Mouse (Mus musculus) ES-E14 (cell line): ENCODE results near the gene Esyt1. TPM values are rescaled to one million over a fixed set of nuclear protein-coding genes. Genes with fewer than 3 reads are reported as not detected.

Source experiments
- DNase-seq: peaks from one replicate; pipeline ENCODE4 v3.0.0-alpha.2; 2013; ENCODE audit warnings: low read depth, low spot score
- H3K27ac ChIP-seq: 2 replicates; pipeline ENCODE4 v1.5.1; 2012; ENCODE audit warnings: low read depth, mild to moderate bottlenecking, low read length, moderate library complexity, mixed read lengths; ENCODE audit not compliant: poor library complexity, insufficient read depth, severe bottlenecking
- H3K36me3 ChIP-seq: 2 replicates; pipeline ENCODE4 v1.6.1; 2012; ENCODE audit warnings: mild to moderate bottlenecking, low read length, moderate library complexity, mixed read lengths; ENCODE audit not compliant: control insufficient read depth, poor library complexity, insufficient read depth, severe bottlenecking
- H3K4me1 ChIP-seq, 2 experiments: fragments of 150-350 bp in 1 of 2; sonication (generic) in 1 of 2; 2 replicates each; pipeline ENCODE4 v1.6.1; 2012; ENCODE audit warnings: low read length in 2 of 2, mild to moderate bottlenecking in 1 of 2, mixed read lengths in 1 of 2; ENCODE audit not compliant: control insufficient read depth in 2 of 2, insufficient read depth in 2 of 2, poor library complexity in 1 of 2
- H3K4me3 ChIP-seq, 2 experiments: fragments of 150-350 bp in 1 of 2; sonication (generic) in 1 of 2; 2 replicates each; pipeline ENCODE4 v1.5.1; 2012; ENCODE audit warnings: low read length in 2 of 2, low read depth in 1 of 2, mild to moderate bottlenecking in 1 of 2, mixed read lengths in 1 of 2; ENCODE audit not compliant: insufficient read depth in 1 of 2, poor library complexity in 1 of 2, severe bottlenecking in 1 of 2
- H3K9ac ChIP-seq: 2 replicates; pipeline ENCODE4 v1.6.1; 2012; ENCODE audit warnings: low read depth, mild to moderate bottlenecking, low read length, mixed read lengths; ENCODE audit not compliant: poor library complexity, insufficient read depth, severe bottlenecking
- H3K9me3 ChIP-seq: fragments of 150-350 bp; sonication (generic); 2 replicates; pipeline ENCODE4 v1.6.1; 2012; ENCODE audit warnings: low read depth, mild to moderate bottlenecking, low read length; ENCODE audit not compliant: control insufficient read depth, insufficient read depth
- CHD2 ChIP-seq: IDR thresholded peaks from 2 replicates; pipeline ENCODE4 v1.6.1; 2014; ENCODE audit warnings: mild to moderate bottlenecking, low read depth, low read length, inconsistent platforms
- HCFC1 ChIP-seq: IDR thresholded peaks from 2 replicates; pipeline ENCODE4 v1.6.1; 2012; ENCODE audit warnings: low read length, inconsistent platforms, borderline replicate concordance; ENCODE audit not compliant: insufficient read depth
- MAFK ChIP-seq: IDR thresholded peaks from 2 replicates; pipeline ENCODE4 v1.6.1; 2014; ENCODE audit warnings: mild to moderate bottlenecking, low read depth, low read length, inconsistent platforms; ENCODE audit not compliant: insufficient read depth
- ZC3H11A ChIP-seq: IDR thresholded peaks from 2 replicates; pipeline ENCODE4 v1.6.1; 2012; ENCODE audit warnings: low read depth, mild to moderate bottlenecking, inconsistent platforms, low read length, borderline replicate concordance
- ZNF384 ChIP-seq: IDR thresholded peaks from 2 replicates; pipeline ENCODE4 v1.6.1; 2012; ENCODE audit warnings: low read depth, low read length, inconsistent platforms
- in situ Hi-C, 2 experiments: fragments of 600-800 bp; cut with MboI; formaldehyde crosslinking; loops; one replicate each; pipeline ENCODE4 v1.15.1; 2025; ENCODE audit warnings: low sequenced_read_pairs in 2 of 2, inconsistent platforms in 1 of 2; ENCODE audit not compliant: unreplicated experiment in 2 of 2
- total RNA-seq: library from RNA; depleted of rRNA; stranded (reverse); fragments of 300-350 nt; gene quantifications from 2 replicates; pipeline ENCODE4 v1.2.3, GENCODE M21; 2012

Esyt1 gene
- total RNA-seq, 1 experiment = 62.7 TPM

GRCm38 (mm10) chr10:128491495-128491894 is 34.2 kb downstream of the Esyt1 start:
- peaks cover 42% of the 10 kb centered on the region for H3K36me3 ChIP-seq
- DNase-seq = no peak
- no peak overlapping the region for H3K9ac ChIP-seq
- no peak overlapping the region for H3K27ac ChIP-seq
- in situ Hi-C loops = no loop called here
- H3K4me1 ChIP-seq = peaks cover 2 to 36% of the 10 kb centered on the region in 2 experiments; a peak in 3 of 4 replicates
- TF ChIP-seq CHD2 (no peak), ZNF384 (peak; percentile 63; the same call in 1 of the 2 replicates)
- no peaks in the 10 kb centered on the region for H3K9me3 ChIP-seq
- H3K4me3 ChIP-seq = 0 out of 4 replicates have a peak overlapping the region, but pooled peaks of 1 of the 2 experiments have one; percentile 6

- H3K27ac ChIP-seq = no peak overlapping the region
- H3K4me3 ChIP-seq = no peak overlapping the region
- H3K36me3 ChIP-seq = peaks cover 42% of the 10 kb centered on the region
- no peak for DNase-seq
- no peak for TF ChIP-seq HCFC1
- H3K9ac ChIP-seq = no peak overlapping the region
- in situ Hi-C loops = no loop called here
- H3K9me3 ChIP-seq = no peaks in the 10 kb centered on the region
- H3K4me1 ChIP-seq = peaks cover 2 to 32% of the 10 kb centered on the region in 2 experiments; a peak in 3 of 4 replicates
These were observed 34.8 kb downstream of the Esyt1 start for GRCm38 (mm10) chr10:128490912-128491311.

GRCm38 (mm10) chr10:128490232-128490631 is 35.4 kb downstream of the Esyt1 start:
- no peak for TF ChIP-seq ZC3H11A
- no peak for TF ChIP-seq ZNF384
- no peak for TF ChIP-seq CHD2
- TF ChIP-seq HCFC1 = no peak
- TF ChIP-seq MAFK = no peak
- Histone ChIP-seq H3K4me3 (no peak overlapping the region), H3K36me3 (peaks cover 46% of the 10 kb centered on the region), H3K27ac (no peak overlapping the region; the same call in 1 of the 2 replicates), H3K9ac (peak overlapping the region; percentile 38; the same call in 1 of the 2 replicates), H3K9me3 (no peaks in the 10 kb centered on the region), H3K4me1 (peaks cover 2 to 32% of the 10 kb centered on the region in 2 experiments; a peak in 3 of 4 replicates)
- no peak for DNase-seq
- in situ Hi-C loops = no loop called here

GRCm38 (mm10) chr10:128489785-128490184 is 35.9 kb downstream of the Esyt1 start:
- TF ChIP-seq CHD2 = no peak
- no peak for TF ChIP-seq MAFK
- no peak for TF ChIP-seq ZNF384
- TF ChIP-seq HCFC1 = no peak
- no peak for TF ChIP-seq ZC3H11A
- no peak for DNase-seq
- H3K9me3 ChIP-seq = no peaks in the 10 kb centered on the region
- no peak overlapping the region for H3K4me3 ChIP-seq
- in situ Hi-C loops = no loop called here
- 0 out of 2 replicates have a peak overlapping the region, but pooled peaks have one; percentile 22 for H3K9ac ChIP-seq
- no peak overlapping the region for H3K27ac ChIP-seq
- H3K36me3 ChIP-seq = peaks cover 46% of the 10 kb centered on the region
- H3K4me1 ChIP-seq = peaks cover 2 to 29% of the 10 kb centered on the region in 2 experiments; a peak in 3 of 4 replicates

GRCm38 (mm10) chr10:128489380-128489779 is 36.3 kb downstream of the Esyt1 start:
- TF ChIP-seq ZC3H11A = no peak
- TF ChIP-seq MAFK = peak; percentile 94
- TF ChIP-seq CHD2 = 0 out of 2 replicates have a peak, but pooled peaks have one; percentile 18
- peak; percentile 81 for TF ChIP-seq HCFC1
- no peak for TF ChIP-seq ZNF384

More at GRCm38 (mm10) chr10:128489380-128489779, 36.3 kb downstream of the Esyt1 start:
- Histone ChIP-seq H3K36me3 (peaks cover 46% of the 10 kb centered on the region), H3K27ac (no peak overlapping the region), H3K4me3 (no peak overlapping the region), H3K4me1 (peaks cover 2 to 29% of the 10 kb centered on the region in 2 experiments; a peak in 2 of 4 replicates), H3K9ac (0 out of 2 replicates have a peak overlapping the region, but pooled peaks have one; percentile 22), H3K9me3 (no peaks in the 10 kb centered on the region)
- in situ Hi-C loops = no loop called here
- DNase-seq = no peak
